Mouse (Mus musculus) WW6 (cell line): Measurements from ENCODE around the gene Exosc2.
"Not testable (repeated sequence)": the region's sequence is repeated elsewhere in the genome, so short reads cannot be mapped to it uniquely, and the experiment has no call there.

Source experiments
- DNase-seq: peaks from one replicate; pipeline ENCODE4 v3.0.0-alpha.2; 2013; ENCODE audit warnings: low read depth, low spot score

Exosc2 gene

GRCm38 (mm10) chr2:31667332-31667731 lies 3.2 kb upstream of the Exosc2 start:
- DNase-seq = no peak

DNA sequence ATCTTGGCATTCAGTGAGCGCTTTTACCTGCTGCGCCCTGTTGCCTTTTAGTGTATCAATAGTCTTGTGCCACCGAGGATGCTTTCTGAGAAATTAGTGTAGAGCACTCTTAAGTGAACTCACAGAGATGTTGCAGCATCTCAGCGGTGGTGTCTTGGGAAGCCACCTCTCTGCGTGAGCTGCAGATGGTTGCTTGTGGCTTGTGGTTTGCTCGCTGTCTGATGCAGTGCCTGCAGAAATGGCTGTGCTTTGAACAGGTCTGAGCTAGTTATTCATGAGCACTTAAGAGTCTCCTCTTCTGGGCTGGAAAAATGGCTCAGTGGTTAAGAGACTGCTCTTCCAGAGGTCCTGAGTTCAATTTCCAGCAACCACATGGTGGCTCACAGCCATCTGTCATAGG lies 8.1 kb downstream of the Exosc2 start:
- DNase-seq = no peak

DNA sequence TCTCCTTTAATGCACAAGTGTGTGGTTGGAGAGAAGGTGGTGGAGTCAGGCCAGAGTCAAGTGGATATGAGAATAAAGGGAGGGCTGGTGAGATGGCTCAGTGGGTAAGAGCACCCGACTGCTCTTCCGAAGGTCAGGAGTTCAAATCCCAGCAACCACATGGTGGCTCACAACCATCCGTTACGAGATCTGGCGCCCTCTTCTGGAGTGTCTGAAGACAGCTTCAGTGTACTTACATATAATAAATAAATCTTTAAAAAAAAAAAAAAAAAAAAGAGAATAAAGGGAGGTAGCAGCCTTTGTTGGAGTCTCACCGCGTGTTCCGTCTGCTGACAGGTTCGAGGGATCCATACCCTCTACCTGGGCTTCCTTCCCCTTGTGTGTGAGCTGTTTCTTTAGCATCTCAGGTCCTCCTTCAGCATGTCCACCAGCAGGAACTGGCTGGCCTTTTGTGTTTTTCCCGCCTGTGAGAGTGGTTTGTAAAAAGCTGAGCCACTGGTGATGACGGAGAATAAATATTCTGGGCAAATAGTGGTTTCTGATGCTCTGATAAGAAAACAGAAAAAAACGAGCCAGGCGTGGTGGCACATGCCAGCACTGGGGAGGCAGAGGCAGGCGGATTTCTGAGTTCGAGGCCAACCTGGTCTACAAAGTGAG lies 10.7 kb downstream of the Exosc2 start:
- not testable (repeated sequence) for DNase-seq

DNA sequence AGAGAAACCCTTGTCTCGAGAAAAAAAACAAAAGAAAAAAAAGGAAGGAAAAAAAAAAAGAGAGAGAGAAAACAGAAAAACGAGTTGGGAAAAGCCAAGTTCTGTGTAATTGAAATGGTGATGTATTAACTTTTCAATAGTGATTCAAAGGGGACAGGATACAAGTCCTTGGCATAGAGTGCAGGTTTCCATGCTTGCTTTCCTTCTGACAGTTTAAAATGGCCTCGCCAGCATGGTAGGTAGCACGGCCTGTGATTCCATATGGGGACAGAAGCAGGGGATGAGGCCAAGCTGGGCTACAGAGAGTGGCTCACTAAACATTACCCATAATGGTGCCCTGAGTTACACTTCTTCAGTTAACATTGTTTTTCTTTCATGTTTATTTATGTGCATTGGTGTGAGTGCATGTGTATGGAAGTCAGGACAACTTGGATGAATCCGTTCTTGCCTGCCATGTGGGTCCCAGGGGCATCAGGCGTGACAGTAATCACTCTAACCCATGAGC lies 11.3 kb downstream of the Exosc2 start:
- no peak for DNase-seq

- peak; percentile 20 for DNase-seq
These were observed 13.2 kb downstream of the Exosc2 start for GRCm38 (mm10) chr2:31683666-31684065.

- peak; percentile 89 for DNase-seq
These were observed 17.8 kb downstream of the Exosc2 start, which contains the start of gene Abl1 for GRCm38 (mm10) chr2:31688074-31688925. Abl1 (plus strand) TSS chr2:31688376.

- no peak for DNase-seq
These were observed 18.5 kb downstream of the Exosc2 start for GRCm38 (mm10) chr2:31689045-31689444.

GRCm38 (mm10) chr2:31690063-31690462 lies 19.5 kb downstream of the Exosc2 start:
- DNase-seq = no peak

GRCm38 (mm10) chr2:31698209-31698608 lies 27.7 kb downstream of the Exosc2 start:
- DNase-seq = no peak

DNA sequence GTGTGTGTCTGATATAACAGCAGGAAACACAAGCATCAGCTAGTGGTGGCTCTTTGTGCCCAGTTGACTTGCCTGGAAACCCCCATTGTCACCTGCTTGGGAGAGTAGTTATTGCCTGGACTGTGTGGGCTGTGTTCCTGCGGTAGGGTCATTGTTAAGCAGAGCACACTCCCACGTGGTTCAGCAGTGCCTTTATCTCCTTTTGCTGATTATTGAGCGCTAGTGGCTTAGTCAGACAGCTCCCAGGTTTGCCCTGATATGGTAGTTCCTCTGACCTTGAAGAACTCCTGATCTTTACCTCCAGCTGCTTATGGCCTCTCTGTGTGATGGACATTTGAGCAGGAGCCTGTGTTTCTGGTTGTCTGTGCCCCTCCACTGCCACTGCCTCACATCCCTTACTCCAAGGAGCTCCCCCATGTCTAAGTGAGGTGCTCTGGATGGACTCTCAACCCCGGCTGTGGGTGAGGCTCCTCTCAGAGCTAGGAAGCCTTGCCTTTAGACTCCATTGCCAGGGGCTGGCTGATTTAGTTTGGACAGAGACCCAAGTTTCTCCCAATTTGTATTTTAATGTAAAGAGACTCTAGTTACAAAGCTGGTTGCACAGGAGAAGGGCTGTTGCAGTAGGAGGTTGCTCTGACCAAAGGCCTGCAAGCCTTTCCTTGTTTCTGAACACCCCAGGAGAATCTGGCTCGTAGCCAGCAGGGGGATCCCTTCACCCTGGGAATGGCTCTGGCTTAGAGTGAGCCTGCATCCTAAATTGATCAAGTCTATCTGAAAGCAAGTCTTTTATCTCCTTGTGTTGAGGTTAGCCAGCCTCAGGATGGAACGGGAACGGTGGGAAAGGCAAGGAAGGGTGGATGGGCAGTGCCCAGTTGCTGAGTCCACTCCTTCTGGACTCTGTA lies 30.3 kb downstream of the Exosc2 start:
- DNase-seq = no peak

DNA sequence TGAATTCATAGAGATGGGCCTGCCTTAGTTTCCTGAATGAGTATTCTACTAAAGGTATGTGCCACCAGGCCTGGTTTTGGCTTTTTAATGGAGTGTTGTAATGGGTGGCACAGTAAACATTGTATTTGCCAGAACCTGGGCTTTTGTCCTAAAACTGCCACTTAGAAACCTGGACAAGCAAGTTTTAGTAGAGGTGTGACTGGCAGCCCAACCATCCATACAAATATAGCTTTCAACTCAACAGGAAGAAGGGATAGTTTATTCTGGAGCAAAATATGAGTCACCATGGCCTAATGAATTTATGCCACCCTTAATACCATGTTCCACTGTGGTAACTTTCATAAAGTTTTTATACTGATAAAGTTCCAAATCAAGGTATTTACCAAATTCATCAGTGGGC lies 32.7 kb downstream of the Exosc2 start:
- DNase-seq = no peak

DNA sequence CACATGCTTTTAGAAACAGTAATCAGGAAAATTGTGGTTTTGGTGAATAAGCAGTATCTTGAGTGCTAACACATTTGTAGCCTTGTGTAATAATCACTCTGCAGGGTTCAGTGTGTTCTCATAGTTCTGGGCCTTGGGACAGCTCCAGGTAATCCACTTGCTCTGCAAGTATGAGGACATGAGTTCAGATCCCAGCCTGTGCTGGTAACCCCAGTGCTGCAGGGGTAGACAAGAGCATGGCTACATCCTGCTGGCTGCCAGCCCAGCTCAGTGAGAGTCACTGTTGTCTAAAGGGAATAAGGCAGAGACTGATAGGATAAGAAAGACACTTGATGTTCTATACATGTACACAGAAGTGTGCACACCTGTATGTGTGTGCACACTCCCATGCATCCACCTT lies 35.4 kb downstream of the Exosc2 start:
- DNase-seq = no peak

- DNase-seq = no peak
These were observed 36.0 kb downstream of the Exosc2 start for GRCm38 (mm10) chr2:31706531-31706930.

DNA sequence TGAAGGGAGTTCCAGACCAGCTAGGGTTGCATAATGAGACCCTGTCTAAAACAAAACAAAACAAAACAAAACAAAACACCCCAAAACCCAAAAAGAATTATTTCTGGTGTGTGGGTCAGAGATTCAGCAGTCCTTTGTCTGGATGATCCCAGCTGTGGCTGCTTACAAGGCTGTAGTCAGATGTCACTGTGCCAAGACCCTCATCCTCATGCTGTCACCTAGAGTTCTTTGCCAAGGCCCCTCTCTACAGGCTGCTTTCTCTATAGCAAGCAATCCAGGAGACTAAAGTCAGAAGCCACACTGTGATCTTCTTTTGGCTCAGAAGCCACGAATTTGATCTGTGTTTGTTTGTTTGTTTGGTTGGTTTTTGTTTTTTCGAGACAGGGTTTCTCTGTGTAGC lies 42.2 kb downstream of the Exosc2 start:
- DNase-seq = no peak

DNA sequence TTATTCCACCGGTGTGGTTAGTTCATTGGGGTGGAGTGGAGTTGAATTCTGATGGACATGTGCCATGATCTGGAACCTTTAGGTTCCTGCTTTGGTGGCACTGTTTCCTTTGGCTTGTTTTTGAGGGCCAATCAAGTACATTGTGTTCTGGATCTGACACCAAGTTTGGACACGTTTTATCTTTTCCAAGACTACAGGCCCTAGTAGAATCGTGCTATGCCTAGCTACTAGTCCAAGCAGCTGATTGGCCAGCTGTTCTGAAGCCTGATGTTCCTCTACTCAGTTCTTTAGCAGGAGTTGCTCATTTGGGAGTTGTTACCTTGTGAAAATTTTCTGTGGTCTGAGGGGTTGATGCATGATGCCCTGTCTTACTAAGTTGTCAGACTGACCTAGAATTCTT lies 43.3 kb downstream of the Exosc2 start:
- no peak for DNase-seq

GRCm38 (mm10) chr2:31714780-31715179 lies 44.3 kb downstream of the Exosc2 start:
- no peak for DNase-seq

GRCm38 (mm10) chr2:31715985-31716384 lies 45.5 kb downstream of the Exosc2 start:
- no peak for DNase-seq

DNA sequence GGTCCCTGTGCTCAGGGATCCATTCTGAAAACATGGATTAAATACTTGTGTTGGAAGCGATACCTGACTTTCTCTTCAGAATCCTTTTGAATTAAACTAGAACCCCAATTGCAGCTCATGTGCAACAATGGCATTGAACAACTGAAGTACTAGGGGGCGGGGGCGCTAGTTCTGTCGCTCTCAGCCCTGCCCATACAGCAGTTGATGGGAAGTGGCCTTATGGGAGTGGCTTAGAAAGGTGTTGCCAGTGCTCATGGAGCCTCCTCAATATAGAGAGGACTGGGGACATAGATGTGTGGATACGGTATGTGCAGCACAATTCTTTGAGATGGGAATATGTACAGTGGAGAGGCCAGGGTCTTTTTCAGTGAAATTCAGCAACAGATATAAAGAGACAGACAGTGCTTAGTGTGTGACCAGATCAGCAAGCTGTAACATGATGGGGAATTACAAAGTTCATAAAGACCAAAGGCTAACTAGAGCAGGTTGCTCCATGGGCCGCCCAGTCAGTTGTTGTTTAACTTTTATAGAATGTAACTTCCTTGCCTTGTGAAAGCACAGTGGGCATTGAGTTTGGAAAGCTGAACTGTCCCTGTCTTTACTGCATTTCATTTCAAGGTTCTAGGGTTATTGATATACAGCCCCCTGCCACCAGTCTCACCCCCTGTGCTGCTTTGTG lies 48.8 kb downstream of the Exosc2 start:
- no peak for DNase-seq

GRCm38 (mm10) chr2:31719944-31720343 lies 49.4 kb downstream of the Exosc2 start:
- DNase-seq = no peak

DNA sequence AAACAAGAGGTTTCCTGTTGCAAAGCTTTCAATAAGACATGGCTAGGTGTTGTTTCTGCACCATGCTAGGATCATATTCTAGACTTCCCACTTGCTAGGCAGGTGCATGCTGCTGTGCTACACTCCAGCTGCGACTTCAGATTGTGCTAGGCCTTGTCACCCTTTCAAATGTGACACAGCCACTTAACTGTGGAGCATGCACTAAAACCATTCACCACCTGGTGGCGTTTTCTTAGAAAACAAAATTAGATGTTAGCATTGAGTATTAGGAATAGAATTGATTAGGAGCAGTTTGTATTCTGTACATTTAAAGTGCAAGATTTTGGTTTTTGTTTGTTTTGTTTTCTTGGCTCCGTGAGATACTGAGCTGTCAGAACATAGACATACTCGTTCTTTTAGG lies 50.3 kb downstream of the Exosc2 start:
- no peak for DNase-seq
